Mouse (Mus musculus): Measurements from ENCODE around the gene Card9. TPM values are rescaled to one million over a fixed set of nuclear protein-coding genes. Genes with fewer than 3 reads are reported as not detected.

The Card9 gene
- polyA plus RNA-seq, 1 experiment from 2014 or later = 2.1 TPM

DNA sequence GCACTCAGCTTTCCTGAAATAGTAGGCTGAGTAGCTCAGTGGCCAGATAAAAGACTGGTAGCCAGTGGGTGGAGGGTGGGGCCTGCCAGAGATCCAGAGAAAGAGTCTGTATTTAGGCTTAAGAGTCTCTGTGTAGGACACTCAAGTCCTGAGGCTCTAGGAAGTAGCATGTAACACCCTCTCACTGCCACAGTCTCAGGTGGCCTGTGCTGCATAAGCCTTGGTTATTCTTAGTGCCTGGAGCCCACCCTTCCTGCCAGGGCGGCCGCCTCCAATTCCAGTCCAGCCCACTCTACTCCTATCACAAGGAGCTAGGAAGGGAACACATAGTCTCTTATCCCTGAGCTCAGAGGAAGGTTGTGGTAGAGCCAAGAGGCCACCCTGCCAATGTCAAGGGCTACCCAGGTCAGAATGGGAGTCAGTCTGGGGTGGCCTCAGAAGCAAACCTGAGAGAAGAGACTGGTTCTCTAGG, 19.2 kb downstream of the Card9 start:
- WGBS = 85% methylated on average over 2 of the region's 2 CpGs
- H3K4me1 ChIP-seq (replicated peaks; ENCODE audit: control insufficient read depth, insufficient read depth, low read length) = no peaks in the 10 kb centered on the region
- H3K9me3 ChIP-seq (ENCODE audit: control insufficient read depth, low read length) = no peaks in the 10 kb centered on the region
- H3K9ac ChIP-seq = no peak overlapping the region
- H3K27ac ChIP-seq = no peak overlapping the region; the same call in 1 of the 2 replicates
- peaks cover 81% of the 10 kb centered on the region for H3K36me3 ChIP-seq (replicated peaks; ENCODE audit: control insufficient read depth, insufficient read depth)
- no peaks in the 10 kb centered on the region for H3K27me3 ChIP-seq (ENCODE audit: control insufficient read depth, insufficient read depth, low read length)
- DNase-seq (ENCODE audit: low spot score) (no peak), ATAC-seq (ENCODE audit: low FRiP score) (no peak)
- no peak overlapping the region for H3K4me3 ChIP-seq (replicated peaks; ENCODE audit: low read length)
- no peak overlapping the region for H3K4me2 ChIP-seq (replicated peaks)

DNA sequence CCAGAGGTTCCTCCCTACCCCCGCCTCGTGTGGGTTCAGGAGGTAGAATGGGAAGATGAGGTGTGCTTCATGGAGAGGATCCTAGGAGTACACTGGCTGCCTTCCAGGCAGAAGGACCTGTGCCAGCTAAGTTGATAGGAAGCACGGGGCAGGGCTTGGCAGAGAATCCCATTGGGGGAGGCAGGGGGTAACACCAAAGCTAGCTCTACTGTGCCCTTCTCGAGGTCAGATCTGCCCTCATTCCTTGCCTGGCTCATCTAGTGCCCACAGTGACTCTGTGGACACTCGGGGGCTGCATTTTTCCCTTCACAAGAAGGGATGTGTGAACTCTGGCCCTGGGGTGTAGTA, 21.5 kb downstream of the Card9 start:
- ATAC-seq (ENCODE audit: low FRiP score) = no peak

DNA sequence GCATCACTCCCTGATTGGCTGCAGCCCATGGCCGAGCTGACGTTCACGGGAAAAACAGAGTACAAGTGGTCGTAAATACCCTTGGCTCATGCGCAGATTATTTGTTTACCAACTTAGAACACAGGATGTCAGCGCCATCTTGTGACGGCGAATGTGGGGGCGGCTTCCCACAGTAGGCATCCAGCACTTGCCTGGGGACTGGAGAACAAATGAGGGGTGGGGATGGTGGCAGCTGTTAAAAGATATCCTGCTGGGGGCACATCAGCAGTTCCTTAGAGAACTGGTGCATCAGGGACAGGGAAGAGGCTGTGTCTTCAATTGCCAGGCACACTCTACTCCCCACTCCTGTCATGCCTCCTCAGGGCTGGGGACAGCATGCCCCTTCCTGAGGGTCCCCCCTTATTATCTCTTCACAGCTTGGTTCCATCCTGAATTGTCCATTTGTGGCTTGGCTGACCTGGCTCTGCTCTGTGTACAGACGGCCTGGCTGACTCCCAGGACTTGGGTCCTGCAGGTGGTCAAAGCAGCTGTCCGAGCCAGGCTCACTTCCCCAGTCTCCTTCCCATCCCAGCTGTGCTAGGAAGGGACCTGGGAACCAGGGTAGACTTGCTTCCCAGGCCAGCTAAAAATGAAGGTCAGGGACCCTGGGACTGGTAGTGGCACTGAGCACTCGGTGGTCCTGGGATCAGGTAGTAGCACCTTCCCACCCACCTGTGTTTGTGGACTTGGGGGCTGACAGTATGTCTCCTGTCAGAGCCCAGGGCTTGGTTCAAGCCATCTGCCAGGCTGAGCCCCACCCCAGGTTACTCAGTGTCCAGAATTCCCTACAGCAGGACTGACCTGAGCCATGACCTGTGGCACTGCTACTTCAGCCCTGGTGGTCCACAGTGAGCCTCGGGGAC, 22.2 kb downstream of the Card9 start:
- WGBS = 69% methylated on average over 8 of the region's 13 CpGs
- Histone ChIP-seq H3K4me3 (replicated peaks; ENCODE audit: low read length) (no peak overlapping the region), H3K4me2 (replicated peaks) (no peak overlapping the region), H3K4me1 (replicated peaks; ENCODE audit: control insufficient read depth, insufficient read depth, low read length) (no peaks in the 10 kb centered on the region), H3K9ac (no peak overlapping the region), H3K27ac (no peak overlapping the region), H3K9me3 (ENCODE audit: control insufficient read depth, low read length) (no peaks in the 10 kb centered on the region), H3K36me3 (replicated peaks; ENCODE audit: control insufficient read depth, insufficient read depth) (peaks cover 51% of the 10 kb centered on the region), H3K27me3 (ENCODE audit: control insufficient read depth, insufficient read depth, low read length) (no peaks in the 10 kb centered on the region)
- peak; percentile 34; the same call in 1 of the 2 replicates for ATAC-seq (ENCODE audit: low FRiP score)
- no peak for DNase-seq (ENCODE audit: low spot score)

More for the DNA sequence above, 21.5 kb downstream of the Card9 start:
- Histone ChIP-seq H3K9ac (no peak overlapping the region), H3K36me3 (replicated peaks; ENCODE audit: control insufficient read depth, insufficient read depth) (peaks cover 58% of the 10 kb centered on the region), H3K4me2 (replicated peaks) (no peak overlapping the region), H3K4me1 (replicated peaks; ENCODE audit: control insufficient read depth, insufficient read depth, low read length) (no peaks in the 10 kb centered on the region), H3K27ac (no peak overlapping the region), H3K9me3 (ENCODE audit: control insufficient read depth, low read length) (no peaks in the 10 kb centered on the region), H3K4me3 (replicated peaks; ENCODE audit: low read length) (no peak overlapping the region), H3K27me3 (ENCODE audit: control insufficient read depth, insufficient read depth, low read length) (no peaks in the 10 kb centered on the region)
- WGBS = 85% methylated on average over 5 of the region's 5 CpGs
- DNase-seq (ENCODE audit: low spot score) = no peak

DNA sequence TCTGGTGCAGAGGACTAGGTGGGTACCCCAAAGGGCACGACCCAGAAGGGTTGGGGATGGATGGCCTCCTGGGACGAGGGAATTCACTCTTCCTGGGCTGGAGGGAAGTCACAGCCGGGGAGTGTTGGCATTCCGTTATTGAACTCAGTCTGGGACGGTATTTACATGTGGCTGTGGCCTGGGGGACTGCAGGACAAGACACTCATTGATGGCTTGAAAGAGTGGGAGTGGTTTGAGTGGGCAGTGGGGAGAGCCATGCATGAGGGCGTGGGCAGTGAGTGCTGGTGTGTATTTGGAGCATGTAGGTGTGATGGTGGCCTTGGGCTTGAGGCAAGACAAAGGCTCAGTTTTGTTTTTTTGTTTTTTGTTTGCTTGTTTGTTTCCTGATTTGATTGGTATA, 30.0 kb downstream of the Card9 start:
- no peaks in the 10 kb centered on the region for H3K9me3 ChIP-seq (ENCODE audit: control insufficient read depth, low read length)
- DNase-seq (ENCODE audit: low spot score) (no peak), ATAC-seq (ENCODE audit: low FRiP score) (no peak)
- H3K27ac ChIP-seq = peak overlapping the region; percentile 67; the same call in 1 of the 2 replicates
- H3K27me3 ChIP-seq (ENCODE audit: control insufficient read depth, insufficient read depth, low read length) = no peaks in the 10 kb centered on the region
- no peak overlapping the region; the same call in 1 of the 2 replicates for H3K9ac ChIP-seq
- H3K4me3 ChIP-seq (replicated peaks; ENCODE audit: low read length) = no peak overlapping the region
- no peak overlapping the region; the same call in 1 of the 2 replicates for H3K4me2 ChIP-seq (replicated peaks)
- WGBS = 67% methylated on average over 6 of the region's 6 CpGs
- peaks cover 70% of the 10 kb centered on the region for H3K36me3 ChIP-seq (replicated peaks; ENCODE audit: control insufficient read depth, insufficient read depth)
- H3K4me1 ChIP-seq (replicated peaks; ENCODE audit: control insufficient read depth, insufficient read depth, low read length) = no peaks in the 10 kb centered on the region

DNA sequence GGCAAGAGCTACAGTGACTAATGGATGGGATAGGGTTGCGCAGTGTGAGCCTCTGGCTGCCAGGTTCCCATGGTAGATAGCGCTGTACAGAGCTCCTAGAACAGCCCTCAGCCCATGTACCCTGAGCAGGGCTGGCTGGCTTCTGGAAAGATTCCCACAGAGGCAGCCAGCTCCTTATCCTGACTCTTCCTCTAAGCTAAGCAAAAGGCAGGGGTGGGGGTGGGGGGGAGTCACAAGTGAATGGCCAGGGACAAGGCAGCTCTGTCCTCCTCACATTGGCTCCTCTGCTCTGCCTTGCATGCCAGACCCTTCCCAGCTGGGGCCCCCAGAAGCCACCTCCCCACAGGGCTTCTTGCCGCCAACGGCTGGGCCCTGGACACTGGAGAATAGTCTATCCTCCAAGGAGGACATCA, 30.7 kb downstream of the Card9 start:
- no peak for DNase-seq (ENCODE audit: low spot score)
- H3K4me1 ChIP-seq (replicated peaks; ENCODE audit: control insufficient read depth, insufficient read depth, low read length) = no peaks in the 10 kb centered on the region
- H3K4me3 ChIP-seq (replicated peaks; ENCODE audit: low read length) = no peak overlapping the region
- no peak overlapping the region; the same call in 1 of the 2 replicates for H3K9ac ChIP-seq
- H3K27ac ChIP-seq = peak overlapping the region; percentile 67
- H3K9me3 ChIP-seq (ENCODE audit: control insufficient read depth, low read length) = no peaks in the 10 kb centered on the region
- WGBS = 84% methylated on average over 4 of the region's 4 CpGs
- peak; percentile 52 for ATAC-seq (ENCODE audit: low FRiP score)
- H3K27me3 ChIP-seq (ENCODE audit: control insufficient read depth, insufficient read depth, low read length) = no peaks in the 10 kb centered on the region
- peaks cover 76% of the 10 kb centered on the region for H3K36me3 ChIP-seq (replicated peaks; ENCODE audit: control insufficient read depth, insufficient read depth)
- H3K4me2 ChIP-seq (replicated peaks) = no peak overlapping the region

DNA sequence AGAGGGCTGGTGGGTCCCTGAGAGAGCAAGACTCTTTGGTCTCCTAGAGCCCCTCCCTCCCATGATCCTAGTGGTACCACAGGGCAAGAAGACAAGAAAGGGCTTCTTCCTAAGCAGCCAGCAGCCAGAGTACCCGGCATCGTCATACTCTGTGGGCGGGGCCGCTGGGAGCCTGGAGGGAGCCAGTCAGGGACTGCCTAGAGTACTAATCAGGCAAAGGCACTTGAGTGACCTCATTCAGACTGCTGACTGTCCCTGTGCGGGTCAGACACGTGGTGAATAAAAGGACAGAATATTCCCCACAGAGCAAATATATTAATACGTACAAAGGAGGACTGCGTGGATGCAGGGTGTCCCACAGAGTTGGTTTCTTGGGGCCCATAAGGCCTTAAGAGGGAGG, 31.3 kb downstream of the Card9 start:
- Histone ChIP-seq H3K27ac (peak overlapping the region; percentile 67), H3K4me3 (replicated peaks; ENCODE audit: low read length) (no peak overlapping the region), H3K4me1 (replicated peaks; ENCODE audit: control insufficient read depth, insufficient read depth, low read length) (no peaks in the 10 kb centered on the region), H3K36me3 (replicated peaks; ENCODE audit: control insufficient read depth, insufficient read depth) (peaks cover 83% of the 10 kb centered on the region), H3K9ac (no peak overlapping the region), H3K4me2 (replicated peaks) (no peak overlapping the region), H3K9me3 (ENCODE audit: control insufficient read depth, low read length) (no peaks in the 10 kb centered on the region), H3K27me3 (ENCODE audit: control insufficient read depth, insufficient read depth, low read length) (no peaks in the 10 kb centered on the region)
- peak; percentile 40 for DNase-seq (ENCODE audit: low spot score)
- ATAC-seq (ENCODE audit: low FRiP score) = no peak
- 46% methylated on average over 8 of the region's 8 CpGs for WGBS

DNA sequence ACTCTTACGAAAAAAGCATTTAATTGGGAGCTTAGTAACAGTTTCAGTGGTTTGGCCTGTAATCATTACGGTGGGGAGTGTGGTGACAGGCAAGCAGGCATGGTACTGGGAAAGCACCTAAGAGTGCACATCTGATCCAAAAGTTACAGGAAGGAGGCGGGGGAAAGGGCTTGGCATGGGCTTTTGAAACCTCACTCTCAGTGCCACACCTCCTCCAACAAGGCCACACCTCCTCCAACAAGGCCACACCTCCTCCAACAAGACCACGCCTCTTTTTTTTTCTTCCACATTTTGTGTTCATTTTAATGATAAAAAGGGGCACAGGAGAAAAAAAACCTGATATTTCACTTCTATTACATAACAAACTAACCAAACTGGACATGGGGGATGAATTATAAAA, 32.9 kb downstream of the Card9 start:
- Histone ChIP-seq H3K27ac (no peak overlapping the region), H3K36me3 (replicated peaks; ENCODE audit: control insufficient read depth, insufficient read depth) (peaks cover 95% of the 10 kb centered on the region), H3K9ac (no peak overlapping the region), H3K4me1 (replicated peaks; ENCODE audit: control insufficient read depth, insufficient read depth, low read length) (no peaks in the 10 kb centered on the region), H3K27me3 (ENCODE audit: control insufficient read depth, insufficient read depth, low read length) (no peaks in the 10 kb centered on the region), H3K9me3 (ENCODE audit: control insufficient read depth, low read length) (no peaks in the 10 kb centered on the region), H3K4me2 (replicated peaks) (no peak overlapping the region), H3K4me3 (replicated peaks; ENCODE audit: low read length) (no peak overlapping the region)
- WGBS = 94% methylated on average over 4 of the region's 4 CpGs
- DNase-seq (ENCODE audit: low spot score) = no peak
- ATAC-seq (ENCODE audit: low FRiP score) = no peak

DNA sequence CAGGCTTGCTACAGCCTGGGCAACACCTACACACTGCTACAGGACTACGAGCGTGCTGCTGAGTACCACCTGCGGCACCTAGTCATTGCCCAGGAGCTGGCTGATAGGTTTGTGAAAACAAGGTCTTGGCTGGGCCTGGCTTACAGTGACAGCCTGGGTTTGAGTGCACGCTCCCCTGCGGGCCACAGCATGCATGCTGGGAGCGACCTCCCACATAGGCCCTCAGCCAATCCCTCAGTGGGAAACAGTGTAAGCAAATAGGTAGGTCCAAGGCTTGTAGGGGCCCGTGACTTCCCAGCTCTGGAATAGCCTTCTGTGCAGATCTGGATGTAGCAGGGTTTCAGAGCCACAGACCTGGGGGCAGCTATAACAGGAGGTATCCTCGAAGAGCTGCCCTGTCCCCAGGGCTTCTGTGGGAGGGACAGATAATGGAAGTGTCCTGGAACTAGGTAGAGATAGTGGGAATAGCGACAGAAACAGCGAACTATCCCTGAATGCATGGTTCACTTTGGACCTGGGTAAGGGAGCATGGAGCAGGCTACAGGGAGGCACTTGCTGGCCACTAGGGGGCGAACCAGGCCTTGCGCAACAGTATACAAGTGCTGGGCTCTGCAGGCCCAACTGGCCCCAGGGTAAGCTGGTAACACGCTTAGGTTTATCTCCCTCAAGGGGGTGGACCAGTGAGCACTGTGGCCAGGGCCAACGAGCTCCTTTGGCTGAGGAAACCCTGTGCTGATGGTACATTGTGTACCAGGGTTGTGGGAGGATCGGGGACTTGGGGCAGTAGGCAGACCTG, 35.1 kb downstream of the Card9 start:
- H3K27me3 ChIP-seq (ENCODE audit: control insufficient read depth, insufficient read depth, low read length) = no peaks in the 10 kb centered on the region
- H3K4me2 ChIP-seq (replicated peaks) = no peak overlapping the region
- no peak overlapping the region for H3K27ac ChIP-seq
- peaks cover 81% of the 10 kb centered on the region for H3K36me3 ChIP-seq (replicated peaks; ENCODE audit: control insufficient read depth, insufficient read depth)
- no peak overlapping the region for H3K4me3 ChIP-seq (replicated peaks; ENCODE audit: low read length)
- no peak overlapping the region for H3K9ac ChIP-seq
- 67% methylated on average over 15 of the region's 15 CpGs for WGBS
- no peaks in the 10 kb centered on the region for H3K9me3 ChIP-seq (ENCODE audit: control insufficient read depth, low read length)
- peaks cover 10% of the 10 kb centered on the region; the same call in 1 of the 2 replicates for H3K4me1 ChIP-seq (replicated peaks; ENCODE audit: control insufficient read depth, insufficient read depth, low read length)
- ATAC-seq (ENCODE audit: low FRiP score) (peak; percentile 48; the same call in 1 of the 2 replicates), DNase-seq (ENCODE audit: low spot score) (peak; percentile 51)

DNA sequence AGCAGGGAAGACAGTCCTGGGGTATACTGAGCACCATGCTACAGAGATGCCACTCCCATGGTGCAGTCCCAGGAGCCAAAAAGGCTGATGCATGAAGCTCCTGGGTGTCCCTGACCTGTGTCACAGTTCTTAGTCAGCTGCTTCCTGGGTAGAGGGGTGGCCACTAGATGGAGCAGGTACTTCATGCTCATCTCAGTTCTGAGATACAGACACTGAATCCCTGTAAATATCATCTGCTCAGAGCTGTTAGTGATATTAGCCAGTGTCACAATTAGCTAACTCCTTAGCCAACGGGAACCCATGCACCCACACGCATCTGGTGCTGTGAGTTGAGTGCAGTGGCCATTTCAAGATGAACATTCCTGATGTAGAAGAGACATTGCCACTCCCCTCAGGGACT, 35.8 kb downstream of the Card9 start:
- H3K4me3 ChIP-seq (replicated peaks; ENCODE audit: low read length) = no peak overlapping the region
- no peak for DNase-seq (ENCODE audit: low spot score)
- H3K9me3 ChIP-seq (ENCODE audit: control insufficient read depth, low read length) = no peaks in the 10 kb centered on the region
- peaks cover 74% of the 10 kb centered on the region for H3K36me3 ChIP-seq (replicated peaks; ENCODE audit: control insufficient read depth, insufficient read depth)
- H3K9ac ChIP-seq = no peak overlapping the region
- 88% methylated on average over 2 of the region's 2 CpGs for WGBS
- no peak overlapping the region for H3K4me2 ChIP-seq (replicated peaks)
- no peak overlapping the region for H3K27ac ChIP-seq
- no peaks in the 10 kb centered on the region for H3K27me3 ChIP-seq (ENCODE audit: control insufficient read depth, insufficient read depth, low read length)
- no peak for ATAC-seq (ENCODE audit: low FRiP score)
- peaks cover 12% of the 10 kb centered on the region for H3K4me1 ChIP-seq (replicated peaks; ENCODE audit: control insufficient read depth, insufficient read depth, low read length)

All from hindbrain, embryonic 14.5 days (tissue).